Mouse (Mus musculus) ES-Bruce4 (cell line): ENCODE results near the gene N4bp1.

Experiments
- CTCF ChIP-seq: IDR thresholded peaks from one replicate; pipeline ENCODE4 v1.8.1; 2011; ENCODE audit warnings: low read depth, low read length
- EP300 ChIP-seq: IDR thresholded peaks from 2 replicates; pipeline ENCODE4 v1.6.1; 2011; ENCODE audit warnings: low read depth, low read length; ENCODE audit not compliant: insufficient read depth

DNA sequence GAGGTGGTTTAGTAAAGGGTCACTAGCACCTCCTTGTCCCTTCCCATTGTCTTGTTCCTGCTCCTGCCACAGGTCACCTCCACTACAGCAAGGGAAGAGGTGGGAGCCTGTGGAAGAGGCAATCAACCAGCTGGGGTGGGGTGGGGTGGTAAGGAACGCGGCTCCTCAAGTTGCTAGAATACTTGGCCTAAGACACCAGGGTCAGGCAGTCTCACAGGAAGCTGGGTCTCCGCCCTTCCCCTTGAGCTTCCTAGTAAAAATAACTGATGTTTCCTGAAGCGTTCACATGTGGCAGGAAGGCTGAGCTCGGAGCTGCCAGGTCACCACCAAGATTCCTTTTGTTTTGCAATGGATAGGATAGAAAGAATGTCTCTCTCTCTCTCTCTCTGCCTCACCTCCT, 16.9 kb upstream of the N4bp1 start:
- no peak for TF ChIP-seq CTCF
- TF ChIP-seq EP300: peak; percentile 38; the same call in 1 of the 2 replicates
